Mouse (Mus musculus): ENCODE results near the gene Tenm1. TPM values are rescaled to one million over a fixed set of nuclear protein-coding genes. Genes with fewer than 3 reads are reported as not detected.

The Tenm1 gene
- polyA plus RNA-seq, 1 experiment from 2014 or later = not detected

DNA sequence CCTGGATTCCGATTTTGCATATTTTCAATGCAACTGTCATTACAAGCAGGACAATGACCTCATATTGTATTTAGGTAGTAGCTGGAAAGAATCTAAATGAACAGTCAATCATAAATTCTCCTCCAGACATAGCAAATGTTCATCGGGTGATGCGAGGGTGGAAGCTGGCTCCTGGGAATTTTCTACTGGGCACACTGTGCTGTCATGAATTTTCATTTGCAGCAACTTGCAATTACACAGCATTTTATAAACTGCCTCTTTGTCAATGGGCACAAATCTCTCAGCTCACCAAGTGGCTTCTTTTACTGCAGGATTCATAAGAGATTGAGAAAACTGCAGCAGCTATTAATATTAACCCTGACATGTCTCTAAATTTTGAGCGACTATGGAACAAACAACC lies 898.2 kb downstream of the Tenm1 start:
- in situ Hi-C loops (cut with MboI; ENCODE audit: low pct_unique_long_range_greater_than_20kb) = no loop called here
- no peak for TF ChIP-seq CTCF (IDR thresholded peaks at IDR 0.05)
- CTCF ChIA-PET = no interaction called here
- DNase-seq (ENCODE audit: low read depth, low spot score) (no peak), ATAC-seq (no peak)
- peaks cover 79% of the 10 kb centered on the region for H3K27me3 ChIP-seq
- POLR2A ChIA-PET = no interaction called here

DNA sequence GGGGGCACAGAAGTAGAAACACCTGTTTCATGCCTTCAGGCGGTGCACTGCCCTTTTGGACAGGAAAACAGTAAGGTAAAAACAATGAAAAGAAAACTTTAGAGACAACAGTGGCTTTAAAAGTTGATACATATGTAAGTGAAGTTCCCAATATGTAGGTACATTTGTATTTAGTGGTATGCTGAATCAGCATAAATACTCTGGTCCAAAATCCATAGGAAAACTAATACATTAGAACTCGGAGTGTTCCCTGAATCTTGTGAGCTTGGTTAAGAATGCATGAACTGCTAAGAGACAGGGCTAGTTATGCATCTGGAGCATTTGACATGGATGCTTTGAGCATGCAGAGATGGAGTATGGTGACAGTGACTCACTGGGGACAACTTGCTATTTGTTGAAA lies 906.1 kb downstream of the Tenm1 start:
- ChIA-PET POLR2A (no interaction called here), CTCF (no interaction called here)
- no peak for TF ChIP-seq CTCF (IDR thresholded peaks at IDR 0.05)
- DNase-seq (ENCODE audit: low read depth, low spot score) (no peak), ATAC-seq (no peak)
- peaks cover 61% of the 10 kb centered on the region for H3K27me3 ChIP-seq
- in situ Hi-C loops (cut with MboI; ENCODE audit: low pct_unique_long_range_greater_than_20kb) = loop anchor here (25.0 kb wide), 1 partner anchor 511 kb away; no protein-coding TSS in a partner anchor

DNA sequence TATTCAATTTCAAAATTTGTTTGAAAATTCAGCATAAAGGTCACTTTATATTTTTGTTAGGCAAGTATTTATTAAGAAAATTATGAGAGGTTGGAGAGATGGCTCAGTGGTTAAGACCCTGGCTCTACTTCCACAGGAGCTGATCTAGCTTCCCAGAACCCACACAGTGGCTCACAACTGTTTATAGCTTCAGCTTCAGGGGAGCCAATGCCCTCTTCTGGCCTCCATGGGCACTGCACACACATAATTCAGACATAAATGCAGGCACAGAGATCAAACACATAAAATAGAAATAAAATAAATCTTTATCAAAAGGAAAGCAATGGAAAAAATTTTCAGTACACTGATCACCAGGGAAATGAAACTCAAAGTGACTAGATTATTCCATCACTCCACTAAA lies 916.4 kb downstream of the Tenm1 start:
- ChIA-PET CTCF (no interaction called here), POLR2A (no interaction called here)
- H3K27me3 ChIP-seq = peaks cover 41% of the 10 kb centered on the region
- no peak for ATAC-seq
- no peak for DNase-seq (ENCODE audit: low read depth, low spot score)
- in situ Hi-C loops (cut with MboI; ENCODE audit: low pct_unique_long_range_greater_than_20kb) = loop anchor here (10.0 to 25.0 kb wide), 2 partner anchors 248 to 500 kb away; no protein-coding TSS in a partner anchor
- peak; percentile 67 for TF ChIP-seq CTCF (IDR thresholded peaks at IDR 0.05)

DNA sequence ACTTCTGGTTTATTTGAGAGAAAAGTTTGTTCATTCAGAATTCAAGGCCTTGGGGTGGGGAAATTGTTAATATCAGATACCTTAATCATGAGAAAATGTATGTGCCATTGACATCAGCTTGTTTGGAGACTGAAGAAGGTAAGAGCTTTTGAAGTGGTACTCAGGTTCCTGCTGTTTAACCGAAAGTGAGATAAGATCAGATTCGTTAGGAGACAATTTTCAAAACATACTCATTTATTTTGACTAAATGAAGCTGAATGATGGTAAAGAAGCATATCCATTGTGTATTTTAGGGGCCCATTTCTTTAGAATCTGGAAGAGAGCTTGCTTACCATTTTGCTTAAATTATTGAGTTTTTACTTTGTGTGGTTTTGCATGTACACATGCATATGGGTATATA lies 917.8 kb downstream of the Tenm1 start:
- no peak for TF ChIP-seq CTCF (IDR thresholded peaks at IDR 0.05)
- POLR2A ChIA-PET = no interaction called here
- peaks cover 45% of the 10 kb centered on the region for H3K27me3 ChIP-seq
- no peak for DNase-seq (ENCODE audit: low read depth, low spot score)
- CTCF ChIA-PET = interaction anchor here (1.3 to 1.5 kb wide), 2 partner anchors 11 to 478 kb away, joined by 3 read pairs; no protein-coding TSS in a partner anchor
- no peak for ATAC-seq
- in situ Hi-C loops (cut with MboI; ENCODE audit: low pct_unique_long_range_greater_than_20kb) = loop anchor here (10.0 to 25.0 kb wide), 2 partner anchors 246 to 499 kb away; no protein-coding TSS in a partner anchor

DNA sequence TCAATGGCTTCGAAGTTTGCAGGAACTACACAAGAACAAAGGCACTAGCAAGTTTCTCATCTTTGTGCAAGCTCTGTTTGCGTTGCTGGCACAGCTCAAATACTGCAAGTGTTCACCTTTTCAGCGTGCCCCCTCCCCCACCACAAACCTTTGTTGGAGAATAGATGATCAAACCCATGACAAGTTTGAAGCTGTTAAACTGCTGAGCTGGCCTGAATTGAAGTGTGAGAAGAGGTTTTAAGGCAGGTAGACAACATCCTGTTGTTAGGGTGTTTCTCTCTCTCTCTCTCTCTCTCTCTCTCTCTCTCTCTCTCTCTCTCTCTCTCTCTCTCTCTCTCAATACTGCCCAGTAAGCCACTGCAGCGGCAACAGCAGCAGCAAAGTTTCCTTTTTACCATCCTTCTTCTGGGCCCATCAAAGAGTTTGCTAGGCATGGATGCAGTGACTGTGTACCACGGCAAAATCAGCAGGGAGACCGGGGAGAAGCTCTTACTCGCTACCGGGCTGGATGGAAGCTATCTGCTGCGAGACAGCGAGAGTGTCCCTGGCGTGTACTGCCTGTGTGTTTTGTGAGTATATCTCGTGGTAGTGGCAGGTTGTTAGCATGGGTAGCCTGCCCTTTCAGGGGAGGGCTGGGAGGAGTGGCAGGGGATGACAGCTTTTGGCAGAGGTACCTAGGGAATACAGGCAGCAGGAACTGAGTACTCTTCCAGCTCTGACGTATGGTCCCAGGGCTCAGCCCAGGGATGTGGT lies 926.5 kb downstream of the Tenm1 start, which contains the start of gene Sh2d1a:
Sh2d1a (plus strand) TSS at position 163 of the 753 bp plus-strand sequence.
- ATAC-seq (no peak), DNase-seq (ENCODE audit: low read depth, low spot score) (no peak)
- POLR2A ChIA-PET = no interaction called here
- in situ Hi-C loops (cut with MboI; ENCODE audit: low pct_unique_long_range_greater_than_20kb) = loop anchor here (25.0 kb wide), 1 partner anchor 490 kb away; no protein-coding TSS in a partner anchor
- peaks cover 53% of the 10 kb centered on the region for H3K27me3 ChIP-seq
- TF ChIP-seq CTCF (IDR thresholded peaks at IDR 0.05) = no peak
- CTCF ChIA-PET = no interaction called here

DNA sequence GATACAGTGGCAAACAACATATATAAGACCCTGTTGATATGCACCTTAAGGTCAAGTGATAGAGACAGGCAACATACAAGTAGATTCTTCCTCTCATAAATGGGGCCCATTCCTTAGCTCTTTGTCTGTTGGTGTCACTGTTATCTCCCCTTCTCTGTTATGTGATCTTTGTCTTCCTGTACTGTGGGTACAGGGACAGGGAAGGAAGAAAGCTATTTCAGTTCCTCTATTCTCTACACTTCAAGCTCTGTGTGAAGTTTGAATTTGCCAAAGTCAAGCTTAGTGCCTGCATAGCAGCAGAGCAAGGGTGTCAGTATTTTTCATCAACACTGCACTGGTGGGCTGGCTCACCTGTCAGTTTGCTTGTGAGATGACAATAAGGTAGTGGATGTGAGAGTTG lies 928.4 kb downstream of the Tenm1 start:
- DNase-seq (ENCODE audit: low read depth, low spot score) (no peak), ATAC-seq (no peak)
- POLR2A ChIA-PET = no interaction called here
- H3K27me3 ChIP-seq = peaks cover 44% of the 10 kb centered on the region
- no peak for TF ChIP-seq CTCF (IDR thresholded peaks at IDR 0.05)
- CTCF ChIA-PET = interaction anchor here (0.9 kb wide), 1 partner anchor 11 kb away, joined by 3 read pairs; no protein-coding TSS in a partner anchor
- in situ Hi-C loops (cut with MboI; ENCODE audit: low pct_unique_long_range_greater_than_20kb) = loop anchor here (25.0 kb wide), 1 partner anchor 488 kb away; no protein-coding TSS in a partner anchor

DNA sequence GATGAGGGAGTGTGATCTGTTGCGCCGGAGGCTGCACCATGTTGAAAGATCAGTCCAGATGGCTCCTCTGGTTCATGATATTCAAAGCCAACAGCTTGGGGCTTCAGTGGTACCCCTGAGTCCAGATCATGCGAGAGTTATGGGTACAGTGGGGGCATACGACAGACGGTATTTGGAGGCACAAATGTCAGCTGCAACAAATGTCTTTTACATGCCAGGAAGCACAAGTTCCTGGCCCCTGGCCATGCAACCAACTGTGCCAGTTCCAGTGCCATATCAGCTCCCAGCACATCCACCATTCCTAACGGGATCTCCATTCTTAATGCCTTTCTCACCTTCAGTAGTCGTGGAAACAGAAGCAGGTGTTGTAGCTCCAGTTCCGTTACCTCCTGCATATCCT lies 938.6 kb downstream of the Tenm1 start:
- TF ChIP-seq CTCF (IDR thresholded peaks at IDR 0.05) = no peak
- CTCF ChIA-PET = interaction anchor here (1.7 kb wide), 1 partner anchor 8 kb away, joined by 3 read pairs; no protein-coding TSS in a partner anchor
- in situ Hi-C loops (cut with MboI; ENCODE audit: low pct_unique_long_range_greater_than_20kb) = no loop called here
- DNase-seq (ENCODE audit: low read depth, low spot score) (no peak), ATAC-seq (no peak)
- POLR2A ChIA-PET = no interaction called here
- peaks cover 23% of the 10 kb centered on the region for H3K27me3 ChIP-seq

DNA sequence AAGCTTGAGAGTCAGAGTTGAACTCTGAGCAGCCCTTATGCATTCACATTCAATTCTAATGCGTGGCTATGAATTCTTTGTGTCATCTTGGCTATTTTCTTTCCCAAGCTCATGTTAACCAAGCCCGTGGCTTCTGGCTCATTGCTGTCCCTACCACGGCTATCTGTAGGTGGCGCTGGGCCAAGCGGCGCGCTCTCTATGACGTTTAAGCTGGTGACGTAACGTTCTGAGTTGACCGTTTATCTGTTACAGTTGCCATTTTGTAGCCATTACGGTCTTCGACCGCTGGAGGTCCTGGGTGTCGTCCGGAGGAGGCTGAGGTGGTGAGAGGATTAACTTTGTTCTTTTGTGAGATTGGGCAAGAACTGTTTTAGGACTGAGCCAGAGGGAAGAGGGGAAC lies 939.5 kb downstream of the Tenm1 start, which contains the start of gene Tex13c2:
Tex13c2 (plus strand) TSS at position 246 of the 400 bp plus-strand sequence.
- POLR2A ChIA-PET = no interaction called here
- H3K27me3 ChIP-seq = peaks cover 25% of the 10 kb centered on the region
- ATAC-seq (no peak), DNase-seq (ENCODE audit: low read depth, low spot score) (no peak)
- in situ Hi-C loops (cut with MboI; ENCODE audit: low pct_unique_long_range_greater_than_20kb) = no loop called here
- no peak for TF ChIP-seq CTCF (IDR thresholded peaks at IDR 0.05)
- CTCF ChIA-PET = interaction anchor here (1.7 kb wide), 1 partner anchor 9 kb away, joined by 3 read pairs; no protein-coding TSS in a partner anchor

Other genes starting within 250 kb of the Tenm1 start
- not detected for gene Tex13c1, start 162.0 kb upstream of the Tenm1 start, polyA plus RNA-seq (2021)